Mouse (Mus musculus): ENCODE measurements around the gene Manbal. TPM values are rescaled to one million over a fixed set of nuclear protein-coding genes. Genes with fewer than 3 reads are reported as not detected.
"Not testable (repeated sequence)": the region's sequence is repeated elsewhere in the genome, so short reads cannot be mapped to it uniquely, and the experiment has no call there.

The Manbal gene
- polyA plus RNA-seq, 1 experiment from 2014 or later = 36.2 TPM

DNA sequence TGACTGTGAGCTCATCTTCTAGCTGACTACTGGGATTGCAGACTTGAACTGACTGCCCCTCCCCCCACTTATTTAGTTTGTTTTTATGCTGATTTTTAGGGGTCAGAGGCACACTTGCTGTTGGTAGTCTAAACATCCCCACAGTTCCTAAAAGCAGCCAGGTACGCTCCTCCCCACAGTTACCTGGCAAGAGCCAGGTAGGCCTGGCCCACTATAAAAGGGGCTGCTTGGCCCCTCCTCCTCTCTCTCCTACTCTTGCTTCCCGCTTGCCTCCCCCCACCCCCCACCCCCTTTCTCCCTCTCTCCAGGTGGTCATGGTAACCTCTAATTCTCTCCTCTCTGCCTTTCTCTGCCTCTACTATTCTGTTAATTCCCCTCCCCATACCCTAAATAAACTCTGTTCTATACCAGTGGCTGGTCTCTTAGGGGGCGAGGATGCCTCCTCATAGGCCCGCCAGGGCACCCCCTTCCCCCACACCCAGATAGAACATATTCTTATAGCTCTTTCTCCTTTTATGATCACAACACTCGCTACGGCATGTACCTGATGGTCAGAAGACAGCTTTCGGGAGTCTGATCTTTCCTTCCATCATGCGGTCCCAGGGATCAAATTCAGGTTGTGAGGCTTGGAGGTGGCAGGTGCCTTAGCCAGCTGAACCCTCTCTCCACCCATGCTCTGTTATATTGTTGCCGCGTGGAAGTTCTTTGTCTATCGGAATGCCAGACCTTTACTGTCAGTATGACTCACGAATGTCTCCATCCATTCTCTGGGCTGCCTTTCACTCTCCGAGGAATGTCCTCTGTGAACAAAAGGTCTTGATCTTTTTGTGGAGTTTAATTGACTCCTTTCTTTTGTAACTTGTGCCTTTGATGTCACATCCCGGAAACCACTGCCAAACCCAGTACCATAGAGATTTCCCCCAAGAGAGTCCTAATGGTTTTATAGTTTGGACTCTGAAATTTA, 8.7 kb downstream of the Manbal start:
- H3K4me1 ChIP-seq (replicated peaks; ENCODE audit: control insufficient read depth, insufficient read depth, low read length) = no peaks in the 10 kb centered on the region; the same call in 1 of the 2 replicates
- ATAC-seq (ENCODE audit: low FRiP score) = no peak
- DNase-seq (ENCODE audit: low spot score) = peak; percentile 28
- no peak overlapping the region for H3K4me3 ChIP-seq (ENCODE audit: low read depth, low read length)
- WGBS = 18% methylated on average over 14 of the region's 14 CpGs
- H3K36me3 ChIP-seq (ENCODE audit: control insufficient read depth, insufficient read depth, low read length) = no peaks in the 10 kb centered on the region
- H3K9me3 ChIP-seq (ENCODE audit: control insufficient read depth, low read length) = no peaks in the 10 kb centered on the region
- H3K4me2 ChIP-seq (replicated peaks; ENCODE audit: low read depth, low read length) = no peak overlapping the region
- H3K27ac ChIP-seq (ENCODE audit: low read depth, low read length) = no peak overlapping the region
- H3K9ac ChIP-seq (ENCODE audit: low read depth, low read length) = no peak overlapping the region
- no peaks in the 10 kb centered on the region for H3K27me3 ChIP-seq (ENCODE audit: control insufficient read depth, insufficient read depth, low read length)

DNA sequence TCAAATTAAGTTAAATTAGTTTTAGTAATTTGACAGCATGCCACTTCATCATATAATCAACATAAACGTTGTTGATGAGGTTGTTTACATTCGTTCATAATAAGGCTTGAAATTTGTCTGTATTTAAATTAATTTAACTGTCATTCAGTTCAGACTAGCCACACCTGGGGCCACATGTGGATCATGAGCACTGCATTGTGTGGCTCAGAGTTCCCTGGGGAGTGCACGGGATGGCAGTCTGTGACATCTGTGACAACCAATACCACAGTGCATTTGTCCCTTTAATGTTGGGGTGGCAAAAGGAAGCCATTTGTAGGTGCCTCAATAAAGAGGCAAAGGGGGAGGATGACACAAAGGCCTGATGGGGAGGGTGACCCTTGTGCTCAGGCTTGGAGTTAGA, 9.6 kb downstream of the Manbal start:
- no peak overlapping the region for H3K27ac ChIP-seq (ENCODE audit: low read depth, low read length)
- no peaks in the 10 kb centered on the region for H3K27me3 ChIP-seq (ENCODE audit: control insufficient read depth, insufficient read depth, low read length)
- no peaks in the 10 kb centered on the region for H3K36me3 ChIP-seq (ENCODE audit: control insufficient read depth, insufficient read depth, low read length)
- no peak overlapping the region for H3K4me3 ChIP-seq (ENCODE audit: low read depth, low read length)
- no peak for ATAC-seq (ENCODE audit: low FRiP score)
- DNase-seq (ENCODE audit: low spot score) = peak; percentile 27
- no peaks in the 10 kb centered on the region; the same call in 1 of the 2 replicates for H3K4me1 ChIP-seq (replicated peaks; ENCODE audit: control insufficient read depth, insufficient read depth, low read length)
- H3K9ac ChIP-seq (ENCODE audit: low read depth, low read length) = no peak overlapping the region
- WGBS = 44% methylated on average over 3 of the region's 3 CpGs
- H3K4me2 ChIP-seq (replicated peaks; ENCODE audit: low read depth, low read length) = no peak overlapping the region
- H3K9me3 ChIP-seq (ENCODE audit: control insufficient read depth, low read length) = no peaks in the 10 kb centered on the region

DNA sequence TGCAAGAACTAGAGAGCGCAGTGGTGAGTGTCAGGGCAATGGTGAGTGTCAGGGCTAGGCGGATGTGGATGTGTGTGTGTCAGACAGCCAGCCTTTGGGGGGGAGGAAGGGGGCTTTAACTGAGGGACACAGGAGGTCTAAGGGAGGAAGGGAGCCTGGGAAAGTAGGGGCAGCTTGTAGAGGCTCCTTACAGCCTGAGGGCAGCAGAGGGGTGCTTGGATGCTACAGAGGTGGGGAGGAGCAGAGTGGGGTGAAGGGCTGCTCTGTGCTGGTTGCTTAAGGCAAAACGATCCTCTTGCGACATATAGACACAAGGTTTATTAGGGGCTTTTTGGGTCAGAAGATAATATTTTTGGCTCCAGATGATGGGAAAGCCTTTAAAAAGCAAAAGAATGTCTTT, 17.4 kb downstream of the Manbal start:
- no peaks in the 10 kb centered on the region for H3K27me3 ChIP-seq (ENCODE audit: control insufficient read depth, insufficient read depth, low read length)
- H3K9me3 ChIP-seq (ENCODE audit: control insufficient read depth, low read length) = no peaks in the 10 kb centered on the region
- H3K4me2 ChIP-seq (replicated peaks; ENCODE audit: low read depth, low read length) = no peak overlapping the region
- H3K36me3 ChIP-seq (ENCODE audit: control insufficient read depth, insufficient read depth, low read length) = no peaks in the 10 kb centered on the region
- H3K4me3 ChIP-seq (ENCODE audit: low read depth, low read length) = no peak overlapping the region
- WGBS = 93% methylated on average over 4 of the region's 4 CpGs
- H3K4me1 ChIP-seq (replicated peaks; ENCODE audit: control insufficient read depth, insufficient read depth, low read length) = no peaks in the 10 kb centered on the region
- no peak overlapping the region for H3K9ac ChIP-seq (ENCODE audit: low read depth, low read length)
- no peak for DNase-seq (ENCODE audit: low spot score)
- H3K27ac ChIP-seq (ENCODE audit: low read depth, low read length) = no peak overlapping the region
- no peak for ATAC-seq (ENCODE audit: low FRiP score)

DNA sequence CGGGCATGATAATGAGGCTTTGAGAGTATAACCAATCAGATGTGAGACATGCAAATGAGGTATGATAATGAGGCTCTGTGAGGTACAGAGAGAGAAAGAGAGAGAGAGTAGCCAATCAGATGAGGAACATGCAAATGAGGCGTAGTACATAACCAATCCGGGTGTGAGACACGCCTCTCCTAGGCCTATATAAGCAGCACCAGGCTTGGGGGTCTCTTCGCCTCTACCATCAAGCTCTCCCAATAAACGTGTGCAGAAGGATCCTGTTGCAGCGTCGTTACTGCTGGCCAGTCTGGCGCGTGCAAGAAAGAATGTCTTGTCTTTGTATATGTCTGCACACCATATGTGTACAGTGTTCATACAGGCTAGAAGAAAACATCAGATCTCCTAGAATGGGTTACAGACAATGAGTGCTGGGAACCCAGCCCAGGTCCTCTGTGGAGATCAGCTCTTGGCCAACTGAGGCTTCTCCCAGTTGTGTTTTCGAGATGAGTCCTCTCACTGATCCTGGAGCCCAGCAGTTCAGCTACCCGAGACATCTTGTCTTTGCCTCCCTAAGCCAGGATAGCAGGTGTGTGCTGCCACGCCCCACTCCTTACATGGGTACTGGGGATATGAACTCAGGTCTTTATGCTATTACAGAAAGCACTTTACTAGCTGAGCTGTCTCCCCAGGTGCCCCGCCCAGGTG, 21.7 kb downstream of the Manbal start:
- not testable (repeated sequence) for DNase-seq (ENCODE audit: low spot score); H3K27me3 ChIP-seq (ENCODE audit: control insufficient read depth, insufficient read depth, low read length); H3K27ac ChIP-seq (ENCODE audit: low read depth, low read length); H3K4me3 ChIP-seq (ENCODE audit: low read depth, low read length); H3K4me1 ChIP-seq (replicated peaks; ENCODE audit: control insufficient read depth, insufficient read depth, low read length); H3K9ac ChIP-seq (ENCODE audit: low read depth, low read length); H3K9me3 ChIP-seq (ENCODE audit: control insufficient read depth, low read length); H3K36me3 ChIP-seq (ENCODE audit: control insufficient read depth, insufficient read depth, low read length); H3K4me2 ChIP-seq (replicated peaks; ENCODE audit: low read depth, low read length); ATAC-seq (ENCODE audit: low FRiP score)
- WGBS = 92% methylated on average over 14 of the region's 14 CpGs

DNA sequence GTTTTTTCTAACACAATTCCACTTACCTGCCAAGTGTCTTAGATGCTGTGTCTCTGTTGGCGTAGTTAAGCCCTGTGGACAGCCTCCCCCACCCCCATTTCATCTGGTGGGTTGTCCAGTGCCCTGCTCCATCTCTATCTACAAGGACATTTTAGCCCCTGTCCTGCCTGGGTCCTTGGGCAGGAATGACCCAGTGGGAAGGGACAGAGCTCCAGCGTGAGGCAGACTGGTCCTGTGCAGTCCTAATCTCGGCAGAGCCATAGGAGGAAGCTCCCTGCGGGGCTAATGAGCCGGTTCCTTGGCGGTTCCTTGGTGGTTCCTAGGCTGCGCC, 22.2 kb downstream of the Manbal start:
- Histone ChIP-seq H3K27ac (ENCODE audit: low read depth, low read length) (no peak overlapping the region), H3K27me3 (ENCODE audit: control insufficient read depth, insufficient read depth, low read length) (no peaks in the 10 kb centered on the region), H3K9me3 (ENCODE audit: control insufficient read depth, low read length) (no peaks in the 10 kb centered on the region), H3K4me3 (ENCODE audit: low read depth, low read length) (no peak overlapping the region), H3K4me2 (replicated peaks; ENCODE audit: low read depth, low read length) (no peak overlapping the region), H3K4me1 (replicated peaks; ENCODE audit: control insufficient read depth, insufficient read depth, low read length) (no peaks in the 10 kb centered on the region), H3K9ac (ENCODE audit: low read depth, low read length) (no peak overlapping the region), H3K36me3 (ENCODE audit: control insufficient read depth, insufficient read depth, low read length) (no peaks in the 10 kb centered on the region)
- WGBS = 93% methylated on average over 7 of the region's 7 CpGs
- DNase-seq (ENCODE audit: low spot score) (no peak), ATAC-seq (ENCODE audit: low FRiP score) (no peak)

DNA sequence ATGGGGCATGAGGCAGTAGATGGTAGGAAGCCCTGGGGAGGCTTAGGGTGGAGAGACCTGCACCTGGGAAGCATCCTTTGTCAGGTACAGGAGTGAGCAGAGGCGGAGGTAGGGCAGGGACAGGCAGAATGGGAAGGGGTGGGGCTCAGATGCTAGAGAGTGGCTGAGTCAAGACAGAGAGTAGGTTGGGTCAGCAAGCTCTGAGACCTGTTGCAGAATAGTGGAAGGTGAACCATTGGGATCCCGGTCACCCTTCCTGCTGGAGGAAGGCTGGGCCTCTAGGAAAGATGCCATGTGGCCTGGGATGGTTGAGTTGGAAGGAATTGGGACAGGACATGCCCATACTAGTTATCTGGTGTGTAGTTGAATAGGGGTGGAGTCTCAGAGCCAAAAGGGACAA, 24.9 kb downstream of the Manbal start:
- Histone ChIP-seq H3K4me2 (replicated peaks; ENCODE audit: low read depth, low read length) (no peak overlapping the region), H3K4me1 (replicated peaks; ENCODE audit: control insufficient read depth, insufficient read depth, low read length) (no peaks in the 10 kb centered on the region), H3K4me3 (ENCODE audit: low read depth, low read length) (no peak overlapping the region), H3K27ac (ENCODE audit: low read depth, low read length) (no peak overlapping the region), H3K27me3 (ENCODE audit: control insufficient read depth, insufficient read depth, low read length) (no peaks in the 10 kb centered on the region), H3K9me3 (ENCODE audit: control insufficient read depth, low read length) (no peaks in the 10 kb centered on the region), H3K36me3 (ENCODE audit: control insufficient read depth, insufficient read depth, low read length) (no peaks in the 10 kb centered on the region), H3K9ac (ENCODE audit: low read depth, low read length) (no peak overlapping the region)
- ATAC-seq (ENCODE audit: low FRiP score) (no peak), DNase-seq (ENCODE audit: low spot score) (no peak)
- 89% methylated on average over 2 of the region's 2 CpGs for WGBS

DNA sequence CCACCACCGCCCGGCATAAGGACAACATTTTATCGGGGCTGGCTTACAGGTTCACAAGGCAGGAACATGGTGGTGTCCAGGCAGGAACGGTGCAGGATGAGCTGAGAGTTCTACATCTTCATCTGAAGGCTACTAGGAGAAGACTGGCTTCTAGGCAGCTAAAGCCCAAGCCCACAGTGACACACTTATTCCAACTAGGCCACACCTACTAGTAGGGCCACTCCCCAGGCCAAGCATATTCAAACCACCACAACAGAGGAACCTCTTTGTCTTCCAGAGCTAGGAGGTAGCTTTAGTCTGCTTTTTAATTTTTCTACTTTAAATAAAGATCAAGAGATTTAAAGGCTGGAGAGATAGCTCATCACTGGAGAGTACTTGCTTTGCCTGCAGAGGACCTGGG, 26.2 kb downstream of the Manbal start:
- H3K4me3 ChIP-seq (ENCODE audit: low read depth, low read length) = no peak overlapping the region
- H3K27me3 ChIP-seq (ENCODE audit: control insufficient read depth, insufficient read depth, low read length) = no peaks in the 10 kb centered on the region
- H3K9ac ChIP-seq (ENCODE audit: low read depth, low read length) = no peak overlapping the region
- no peaks in the 10 kb centered on the region for H3K9me3 ChIP-seq (ENCODE audit: control insufficient read depth, low read length)
- DNase-seq (ENCODE audit: low spot score) (no peak), ATAC-seq (ENCODE audit: low FRiP score) (no peak)
- no peak overlapping the region for H3K27ac ChIP-seq (ENCODE audit: low read depth, low read length)
- H3K4me2 ChIP-seq (replicated peaks; ENCODE audit: low read depth, low read length) = no peak overlapping the region
- WGBS = 93% methylated on average over 4 of the region's 4 CpGs
- peaks cover 4% of the 10 kb centered on the region; the same call in 1 of the 2 replicates for H3K36me3 ChIP-seq (ENCODE audit: control insufficient read depth, insufficient read depth, low read length)
- H3K4me1 ChIP-seq (replicated peaks; ENCODE audit: control insufficient read depth, insufficient read depth, low read length) = no peaks in the 10 kb centered on the region

DNA sequence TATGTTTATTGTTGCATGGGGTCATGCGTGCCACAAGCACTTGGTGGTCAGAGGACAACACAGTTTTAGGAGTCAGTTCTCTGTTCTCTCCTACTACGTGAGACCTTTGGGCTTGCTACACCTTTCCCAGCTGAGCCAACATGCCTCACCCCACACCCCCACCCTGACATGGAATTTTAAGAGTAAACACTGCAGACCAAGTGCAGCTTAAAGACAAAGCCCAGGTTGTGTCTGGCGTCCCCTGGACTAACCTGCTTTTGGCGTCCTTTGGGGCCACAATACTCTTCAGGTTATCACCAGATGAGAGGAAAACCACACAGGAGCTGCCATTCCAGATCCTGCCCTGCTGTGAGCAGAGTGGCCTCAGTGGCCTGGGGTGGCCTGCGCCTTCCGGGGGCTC, 27.5 kb downstream of the Manbal start:
- no peak overlapping the region for H3K4me3 ChIP-seq (ENCODE audit: low read depth, low read length)
- no peak overlapping the region for H3K9ac ChIP-seq (ENCODE audit: low read depth, low read length)
- no peak for DNase-seq (ENCODE audit: low spot score)

More for the DNA sequence above, 27.5 kb downstream of the Manbal start:
- Histone ChIP-seq H3K36me3 (ENCODE audit: control insufficient read depth, insufficient read depth, low read length) (peaks cover 4% of the 10 kb centered on the region; the same call in 1 of the 2 replicates), H3K27me3 (ENCODE audit: control insufficient read depth, insufficient read depth, low read length) (no peaks in the 10 kb centered on the region), H3K4me2 (replicated peaks; ENCODE audit: low read depth, low read length) (no peak overlapping the region), H3K9me3 (ENCODE audit: control insufficient read depth, low read length) (no peaks in the 10 kb centered on the region), H3K27ac (ENCODE audit: low read depth, low read length) (no peak overlapping the region), H3K4me1 (replicated peaks; ENCODE audit: control insufficient read depth, insufficient read depth, low read length) (no peaks in the 10 kb centered on the region)
- ATAC-seq (ENCODE audit: low FRiP score) = no peak
- WGBS = 75% methylated on average over 6 of the region's 6 CpGs

Measured in hindbrain, embryonic 11.5 days (tissue).